Mouse (Mus musculus) ES-E14 (cell line): Measurements from ENCODE around the gene Dtx4. TPM values are rescaled to one million over a fixed set of nuclear protein-coding genes. Genes with fewer than 3 reads are reported as not detected.

Experiments
- DNase-seq: peaks from one replicate; pipeline ENCODE4 v3.0.0-alpha.2; 2013; ENCODE audit warnings: low read depth, low spot score
- H3K27ac ChIP-seq: 2 replicates; pipeline ENCODE4 v1.5.1; 2012; ENCODE audit warnings: low read depth, mild to moderate bottlenecking, low read length, moderate library complexity, mixed read lengths; ENCODE audit not compliant: poor library complexity, insufficient read depth, severe bottlenecking
- H3K36me3 ChIP-seq: 2 replicates; pipeline ENCODE4 v1.6.1; 2012; ENCODE audit warnings: mild to moderate bottlenecking, low read length, moderate library complexity, mixed read lengths; ENCODE audit not compliant: control insufficient read depth, poor library complexity, insufficient read depth, severe bottlenecking
- H3K4me1 ChIP-seq, 2 experiments: fragments of 150-350 bp in 1 of 2; sonication (generic) in 1 of 2; 2 replicates each; pipeline ENCODE4 v1.6.1; 2012; ENCODE audit warnings: low read length in 2 of 2, mild to moderate bottlenecking in 1 of 2, mixed read lengths in 1 of 2; ENCODE audit not compliant: control insufficient read depth in 2 of 2, insufficient read depth in 2 of 2, poor library complexity in 1 of 2
- H3K4me3 ChIP-seq, 2 experiments: fragments of 150-350 bp in 1 of 2; sonication (generic) in 1 of 2; 2 replicates each; pipeline ENCODE4 v1.5.1; 2012; ENCODE audit warnings: low read length in 2 of 2, low read depth in 1 of 2, mild to moderate bottlenecking in 1 of 2, mixed read lengths in 1 of 2; ENCODE audit not compliant: insufficient read depth in 1 of 2, poor library complexity in 1 of 2, severe bottlenecking in 1 of 2
- H3K9ac ChIP-seq: 2 replicates; pipeline ENCODE4 v1.6.1; 2012; ENCODE audit warnings: low read depth, mild to moderate bottlenecking, low read length, mixed read lengths; ENCODE audit not compliant: poor library complexity, insufficient read depth, severe bottlenecking
- H3K9me3 ChIP-seq: fragments of 150-350 bp; sonication (generic); 2 replicates; pipeline ENCODE4 v1.6.1; 2012; ENCODE audit warnings: low read depth, mild to moderate bottlenecking, low read length; ENCODE audit not compliant: control insufficient read depth, insufficient read depth
- CHD2 ChIP-seq: IDR thresholded peaks from 2 replicates; pipeline ENCODE4 v1.6.1; 2014; ENCODE audit warnings: mild to moderate bottlenecking, low read depth, low read length, inconsistent platforms
- HCFC1 ChIP-seq: IDR thresholded peaks from 2 replicates; pipeline ENCODE4 v1.6.1; 2012; ENCODE audit warnings: low read length, inconsistent platforms, borderline replicate concordance; ENCODE audit not compliant: insufficient read depth
- MAFK ChIP-seq: IDR thresholded peaks from 2 replicates; pipeline ENCODE4 v1.6.1; 2014; ENCODE audit warnings: mild to moderate bottlenecking, low read depth, low read length, inconsistent platforms; ENCODE audit not compliant: insufficient read depth
- ZC3H11A ChIP-seq: IDR thresholded peaks from 2 replicates; pipeline ENCODE4 v1.6.1; 2012; ENCODE audit warnings: low read depth, mild to moderate bottlenecking, inconsistent platforms, low read length, borderline replicate concordance
- ZNF384 ChIP-seq: IDR thresholded peaks from 2 replicates; pipeline ENCODE4 v1.6.1; 2012; ENCODE audit warnings: low read depth, low read length, inconsistent platforms
- in situ Hi-C, 2 experiments: fragments of 600-800 bp; cut with MboI; formaldehyde crosslinking; loops; one replicate each; pipeline ENCODE4 v1.15.1; 2025; ENCODE audit warnings: low sequenced_read_pairs in 2 of 2, inconsistent platforms in 1 of 2; ENCODE audit not compliant: unreplicated experiment in 2 of 2
- total RNA-seq: library from RNA; depleted of rRNA; stranded (reverse); fragments of 300-350 nt; gene quantifications from 2 replicates; pipeline ENCODE4 v1.2.3, GENCODE M21; 2012

The Dtx4 gene
- total RNA-seq, 1 experiment = 1.4 TPM

- no peak for DNase-seq
- H3K36me3 ChIP-seq = no peaks in the 10 kb centered on the region
Measured at GRCm38 (mm10) chr19:12483782-12484181, 17.5 kb downstream of the Dtx4 start.

DNA sequence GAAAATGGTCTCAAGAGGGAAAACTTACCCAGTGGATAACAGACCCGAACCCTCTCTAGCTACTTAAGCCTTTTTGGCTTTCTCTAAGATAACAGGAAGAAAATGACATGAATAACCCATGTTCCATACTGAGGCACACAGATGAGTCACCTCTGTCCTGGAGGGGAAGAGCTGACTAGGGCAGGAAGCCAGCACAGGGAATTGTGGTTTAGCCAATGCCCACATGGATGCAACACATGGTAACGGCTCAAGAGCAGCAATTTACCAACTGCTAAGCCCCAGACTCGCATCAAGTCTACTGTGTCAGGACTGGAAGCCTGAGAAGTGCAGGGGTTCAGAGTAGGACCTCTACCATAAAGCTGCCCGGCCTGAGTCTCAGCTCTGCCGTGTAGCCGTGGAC is 22.9 kb downstream of the Dtx4 start:
- Histone ChIP-seq H3K4me3 (no peak overlapping the region), H3K27ac (no peak overlapping the region), H3K4me1 (no peaks in the 10 kb centered on the region), H3K36me3 (no peaks in the 10 kb centered on the region; the same call in 1 of the 2 replicates), H3K9me3 (no peaks in the 10 kb centered on the region), H3K9ac (no peak overlapping the region)
- no peak for TF ChIP-seq CHD2
- no peak for TF ChIP-seq HCFC1
- TF ChIP-seq ZNF384 = no peak
- TF ChIP-seq MAFK = no peak
- TF ChIP-seq ZC3H11A = no peak
- no peak for DNase-seq
- in situ Hi-C loops = no loop called here

More at GRCm38 (mm10) chr19:12483782-12484181, 17.5 kb downstream of the Dtx4 start:
- no peak overlapping the region for H3K4me3 ChIP-seq
- in situ Hi-C loops = no loop called here
- peaks cover 0 to 18% of the 10 kb centered on the region in 2 experiments; a peak in 2 of 4 replicates for H3K4me1 ChIP-seq
- no peak for TF ChIP-seq CHD2
- TF ChIP-seq MAFK = no peak
- no peak for TF ChIP-seq ZC3H11A
- TF ChIP-seq HCFC1 = no peak
- TF ChIP-seq ZNF384 = no peak
- no peaks in the 10 kb centered on the region for H3K9me3 ChIP-seq
- no peak overlapping the region for H3K27ac ChIP-seq
- no peak overlapping the region for H3K9ac ChIP-seq

- no peaks in the 10 kb centered on the region for H3K9me3 ChIP-seq
- TF ChIP-seq CHD2 (no peak), MAFK (no peak), ZNF384 (no peak), HCFC1 (no peak), ZC3H11A (no peak)
- no peaks in the 10 kb centered on the region for H3K4me1 ChIP-seq
- no peak for DNase-seq
- no peak overlapping the region for H3K9ac ChIP-seq
- H3K4me3 ChIP-seq = no peak overlapping the region
- no peak overlapping the region for H3K27ac ChIP-seq
- in situ Hi-C loops = no loop called here
- no peaks in the 10 kb centered on the region; the same call in 1 of the 2 replicates for H3K36me3 ChIP-seq
Measured at GRCm38 (mm10) chr19:12476721-12477270, 24.5 kb downstream of the Dtx4 start.

DNA sequence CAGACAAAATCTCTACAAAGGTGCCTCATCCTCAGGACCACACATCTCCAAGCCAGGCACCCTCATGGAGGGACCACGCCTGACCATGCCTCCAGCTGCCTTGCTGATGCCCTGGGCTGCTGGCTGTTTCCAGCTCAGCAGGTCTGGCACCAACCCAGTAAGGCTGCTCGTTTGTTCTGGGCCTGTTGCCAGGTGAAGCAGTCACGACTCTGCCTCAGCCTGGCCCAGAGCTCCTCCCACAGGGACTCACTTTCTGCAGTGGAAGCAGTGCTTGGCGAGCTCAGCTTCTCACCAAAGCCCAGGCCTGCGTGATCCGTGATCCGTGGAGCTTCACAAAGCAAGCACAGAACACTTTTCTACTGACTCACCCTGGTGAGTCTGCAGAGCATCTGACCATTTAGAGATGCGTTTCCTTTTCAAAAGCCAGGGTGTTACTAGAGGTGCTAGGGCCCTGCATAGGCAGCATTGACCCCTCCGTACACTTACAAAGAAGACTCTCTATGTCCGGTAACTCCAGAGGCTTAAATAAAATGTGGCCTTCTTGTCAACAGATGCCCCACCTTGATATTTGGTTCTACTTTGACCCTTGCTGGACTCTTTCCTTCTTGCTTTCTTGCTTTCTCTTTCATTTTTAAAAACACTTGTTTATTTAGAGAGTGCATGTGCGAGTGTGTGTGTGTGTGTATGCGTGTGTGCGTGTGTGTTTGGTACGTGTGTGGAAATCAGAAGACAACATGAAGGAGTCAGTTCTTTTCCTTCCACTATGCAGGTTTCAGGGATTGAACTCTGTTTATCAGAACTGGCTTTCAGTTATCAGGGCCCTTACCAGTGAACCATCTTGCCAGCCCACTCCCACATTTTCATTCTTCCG is 25.6 kb downstream of the Dtx4 start:
- Histone ChIP-seq H3K4me3 (no peak overlapping the region), H3K27ac (no peak overlapping the region), H3K9me3 (no peaks in the 10 kb centered on the region), H3K9ac (no peak overlapping the region), H3K4me1 (no peaks in the 10 kb centered on the region), H3K36me3 (no peaks in the 10 kb centered on the region; the same call in 1 of the 2 replicates)
- no peak for DNase-seq
- in situ Hi-C loops = no loop called here
- TF ChIP-seq ZC3H11A (no peak), MAFK (no peak), CHD2 (no peak), HCFC1 (no peak), ZNF384 (no peak)
